Mouse (Mus musculus) kidney, postnatal 4 days (tissue): ENCODE measurements around the gene Gm10340.
"Not testable (repeated sequence)": the region's sequence is repeated elsewhere in the genome, so short reads cannot be mapped to it uniquely, and the experiment has no call there.

Experiments
- DNase-seq, 2 experiments: peaks; one replicate each; pipeline ENCODE4 v3.0.0; 2021; ENCODE audit warnings: mixed read lengths in 2 of 2

The Gm10340 gene

GRCm38 (mm10) chr14:3133697-3134096, at the start of gene Gm10340:
Gene Gm10340 (plus strand): TSS chr14:3133997.
- DNase-seq = not testable (repeated sequence)

- not testable (repeated sequence) for DNase-seq
Observed at GRCm38 (mm10) chr14:3116051-3116450, 17.7 kb upstream of the Gm10340 start.

DNA sequence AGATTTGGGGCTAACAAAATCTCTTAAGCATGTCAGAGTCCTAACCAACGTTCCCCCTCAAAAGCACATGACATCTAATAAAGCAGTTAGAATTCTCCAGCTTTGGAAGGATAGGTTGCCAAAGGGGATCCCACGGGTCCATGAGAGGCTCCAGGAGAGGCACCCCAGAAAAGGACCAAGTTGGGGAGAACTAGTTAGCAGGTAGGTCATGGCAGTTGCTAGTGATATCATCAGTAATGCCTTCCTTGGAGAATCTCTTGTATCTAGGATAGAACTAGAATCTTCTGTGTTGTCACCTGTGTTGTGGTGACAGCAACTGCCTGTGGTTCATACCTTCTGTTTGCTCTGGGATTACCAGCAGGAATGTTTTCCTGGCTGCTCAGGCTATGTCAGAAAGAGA, 54.2 kb downstream of the Gm10340 start, which contains the start of gene Gm5795:
Gene Gm5795, plus strand, starts transcription at position 301 of the 400 bp plus-strand sequence.
- not testable (repeated sequence) for DNase-seq
